Mouse (Mus musculus) liver, embryonic 14 days (tissue): ENCODE data around the gene Rrp1. TPM values are rescaled to one million over a fixed set of nuclear protein-coding genes. Genes with fewer than 3 reads are reported as not detected.

Source experiments
- polyA plus RNA-seq: library from polyadenylated mRNA; depleted of rRNA; stranded (reverse); fragments of >200 nt; gene quantifications from 2 replicates; pipeline ENCODE4 v1.2.3, GENCODE M21; 2012; rRNA removed

Rrp1 gene
- 75.9 and 87.1 TPM in 2 replicates for polyA plus RNA-seq

GRCm38 (mm10) chr10:78412319-78413151, at the start of gene Rrp1:
Gene Rrp1, minus strand, starts transcription at chr10:78413043.

GRCm38 (mm10) chr10:78425181-78426041, 12.6 kb upstream of the Rrp1 start, which contains the start of gene Cstb:
Gene Cstb, plus strand, starts transcription at chr10:78425669.

GRCm38 (mm10) chr10:78351887-78352665, 60.8 kb downstream of the Rrp1 start, which contains the start of gene Agpat3:
Gene Agpat3, minus strand, starts transcription at chr10:78352489.

Other genes with a start within 250 kb of the Rrp1 start
- gene D10Jhu81e, start 243.3 kb downstream of the Rrp1 start, polyA plus RNA-seq = 35.1 and 39.2 TPM in 2 replicates
- gene Pwp2, start 227.9 kb downstream of the Rrp1 start, polyA plus RNA-seq = 6.7 and 8.1 TPM in 2 replicates
- 16.8 and 21.1 TPM in 2 replicates for gene Trappc10, start 168.4 kb downstream of the Rrp1 start, polyA plus RNA-seq
- gene Agpat3, start 60.6 kb downstream of the Rrp1 start, polyA plus RNA-seq = 13.5 and 14.1 TPM in 2 replicates
- gene Cstb, start 12.6 kb upstream of the Rrp1 start, polyA plus RNA-seq = 56.1 and 65.8 TPM in 2 replicates
- gene Pdxk, start 51.9 kb upstream of the Rrp1 start, polyA plus RNA-seq = 2.6 and 3.3 TPM in 2 replicates
- not detected in 2 replicates for gene Olfr1358, start 104.4 kb upstream of the Rrp1 start, polyA plus RNA-seq
- gene Ilvbl, start 161.3 kb upstream of the Rrp1 start, polyA plus RNA-seq = 9.7 and 11.1 TPM in 2 replicates
- gene Syde1, start 178.9 kb upstream of the Rrp1 start, polyA plus RNA-seq = 1.6 and 1.8 TPM in 2 replicates
- gene Olfr1357, start 205.0 kb upstream of the Rrp1 start, polyA plus RNA-seq = not detected in 2 replicates